Mouse (Mus musculus): ENCODE data around the gene Cntn4. TPM values are rescaled to one million over a fixed set of nuclear protein-coding genes. Genes with fewer than 3 reads are reported as not detected.

Gene Cntn4
- not detected for total RNA-seq (2021)
- long read RNA-seq, experiment 1: 0 reads
- long read RNA-seq, experiment 2, partial matches to known transcripts: 0 of 1 reads
- long read RNA-seq, experiment 2, other reads (novel, unspliced or antisense): 1 of 1 reads

DNA sequence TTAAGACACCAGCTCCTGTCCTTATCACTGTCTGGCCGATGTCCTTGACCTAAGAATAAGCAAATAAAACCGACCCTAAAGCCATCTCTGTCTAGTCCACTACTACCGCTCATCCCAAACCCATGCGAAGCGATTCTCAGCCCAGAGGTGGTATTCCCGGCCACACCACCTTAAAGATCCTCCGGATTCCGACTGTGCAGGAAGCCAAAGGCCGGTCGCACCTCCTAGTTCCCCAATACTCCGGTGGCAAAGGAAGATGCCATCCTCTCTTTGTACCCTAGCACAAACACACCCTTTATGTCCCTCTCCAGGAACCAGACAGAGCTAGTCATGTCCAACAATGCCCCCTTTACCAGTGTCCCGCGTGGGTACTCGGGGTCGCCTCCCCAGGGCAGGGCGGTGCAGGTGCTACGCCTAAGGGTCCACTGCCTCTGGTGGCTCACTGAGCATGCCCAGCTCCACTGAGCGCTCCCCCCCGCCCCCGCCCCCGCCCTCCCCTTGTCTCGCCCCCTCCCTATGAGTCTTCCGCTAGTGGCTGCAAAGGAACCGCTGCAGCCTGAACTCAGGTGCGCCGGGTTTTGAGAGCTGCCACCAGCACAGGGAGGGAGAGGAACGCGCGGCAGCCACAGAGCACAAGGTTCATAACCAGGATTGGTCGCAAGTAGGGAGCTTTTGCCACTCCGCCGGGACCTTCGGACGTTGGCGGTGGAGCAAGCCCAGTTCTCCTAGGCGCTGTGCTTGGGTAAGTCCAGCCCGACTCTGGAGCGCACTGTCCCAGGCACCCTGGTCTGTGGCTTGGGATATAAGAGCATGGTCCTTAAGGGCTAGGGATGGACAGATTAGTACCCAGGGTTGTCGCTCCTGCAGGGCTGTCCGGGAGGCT lies at the start of gene Cntn4:
Gene Cntn4, plus strand, starts transcription at position 512 of the 883 bp plus-strand sequence.
- intact Hi-C loops (cut with DNase I): no loop called here
- DNase-seq: no peak

DNA sequence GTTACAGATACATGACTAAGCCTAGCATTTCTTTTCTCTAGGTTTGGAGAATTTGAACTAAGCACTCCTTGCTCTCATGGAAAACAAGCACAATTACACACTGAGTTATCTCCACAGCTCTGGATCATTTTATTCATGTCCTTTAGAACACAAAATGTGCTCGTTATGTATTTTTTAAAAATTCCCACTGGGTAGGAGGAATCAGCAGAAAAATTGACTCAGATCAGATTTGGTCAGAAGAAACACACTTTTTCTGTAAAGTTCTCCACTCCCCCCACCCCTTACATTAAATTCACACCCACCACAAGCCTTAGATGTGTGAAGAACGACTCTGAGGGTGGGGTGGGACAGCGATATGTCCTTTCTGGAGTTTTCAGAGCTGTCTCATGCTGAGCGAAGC lies 3.2 kb upstream of the Cntn4 start:
- intact Hi-C loops (cut with DNase I): no loop called here
- no peak for DNase-seq

DNA sequence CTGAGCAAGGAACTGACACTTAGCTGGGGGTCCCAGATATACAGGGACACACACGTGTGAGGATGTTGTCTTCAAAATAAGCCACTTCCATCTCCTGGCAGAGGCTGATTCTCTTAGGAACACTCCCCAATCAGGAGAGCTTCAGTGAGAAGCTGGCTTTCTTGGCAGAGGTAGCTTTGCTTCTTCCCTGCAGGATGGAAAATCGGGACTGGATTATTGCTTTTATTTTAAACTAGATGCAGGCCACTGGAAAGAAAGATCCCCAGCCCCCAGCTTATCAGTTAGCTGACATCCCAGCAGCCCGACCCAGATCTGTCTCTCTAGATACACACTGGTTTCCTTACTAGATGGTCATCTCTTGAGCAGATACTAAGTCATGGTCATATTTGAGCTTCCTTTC lies 2.4 kb upstream of the Cntn4 start:
- DNase-seq: no peak
- intact Hi-C loops (cut with DNase I): no loop called here

DNA sequence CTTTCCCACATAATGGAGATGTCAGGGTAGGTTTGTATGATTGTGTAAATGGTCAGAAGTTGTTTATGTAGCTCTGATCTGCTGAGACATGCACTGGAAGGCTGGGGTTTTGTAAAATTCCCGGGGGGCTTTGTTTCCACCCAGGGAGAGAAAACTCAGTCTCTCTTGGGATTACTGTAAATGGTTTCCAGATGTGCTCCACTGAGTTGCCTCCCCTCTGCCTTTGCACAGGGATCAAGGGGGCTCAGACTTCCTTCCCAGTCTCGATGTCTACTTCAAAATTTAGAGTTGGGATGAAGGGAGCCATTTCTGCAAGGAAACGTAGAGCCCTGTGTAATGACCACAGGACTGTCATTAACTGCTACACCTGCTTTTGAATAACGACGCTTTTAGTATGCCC lies 823 bp upstream of the Cntn4 start:
- intact Hi-C loops (cut with DNase I): no loop called here
- no peak for DNase-seq

DNA sequence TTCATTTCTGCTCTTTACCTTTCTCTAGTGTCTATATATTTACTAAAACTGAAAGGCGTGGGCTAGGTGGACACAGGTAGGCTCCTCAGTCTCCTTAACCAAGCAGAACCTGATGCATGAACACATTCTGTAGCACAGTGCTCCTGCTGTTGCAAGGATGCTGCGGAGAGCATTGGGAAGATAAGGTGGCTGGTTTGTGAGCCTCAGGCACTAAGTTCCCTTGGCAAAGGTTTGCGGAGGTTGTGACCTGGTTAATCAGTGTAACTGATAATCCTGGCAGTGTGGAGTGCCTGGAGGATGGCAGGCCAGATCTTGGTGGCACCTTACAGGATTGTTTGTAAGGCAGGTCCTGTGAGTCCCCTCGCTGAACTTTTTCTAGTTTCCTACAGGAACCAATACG lies 1.3 kb downstream of the Cntn4 start:
- DNase-seq: no peak
- intact Hi-C loops (cut with DNase I): no loop called here

DNA sequence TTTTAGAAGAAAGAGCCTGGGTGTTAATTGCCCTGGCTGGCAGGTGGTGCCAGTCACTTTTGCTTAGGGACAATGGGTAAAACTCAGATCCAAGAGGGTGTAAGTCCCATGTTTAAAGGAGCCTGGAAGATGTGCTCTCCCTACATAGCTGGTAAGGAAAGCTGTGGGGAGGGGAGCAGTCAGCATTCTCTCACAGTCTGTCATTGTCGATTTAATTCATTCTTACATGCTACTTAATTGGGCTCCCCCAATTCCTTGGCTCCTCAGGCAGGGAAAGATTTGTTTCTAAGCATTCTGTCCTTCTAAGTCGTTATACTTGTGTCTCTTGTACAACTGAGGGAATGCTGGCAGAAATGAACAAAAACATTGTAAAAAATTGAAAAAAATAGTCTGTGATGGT lies 4.0 kb downstream of the Cntn4 start:
- DNase-seq: no peak
- intact Hi-C loops (cut with DNase I): no loop called here

DNA sequence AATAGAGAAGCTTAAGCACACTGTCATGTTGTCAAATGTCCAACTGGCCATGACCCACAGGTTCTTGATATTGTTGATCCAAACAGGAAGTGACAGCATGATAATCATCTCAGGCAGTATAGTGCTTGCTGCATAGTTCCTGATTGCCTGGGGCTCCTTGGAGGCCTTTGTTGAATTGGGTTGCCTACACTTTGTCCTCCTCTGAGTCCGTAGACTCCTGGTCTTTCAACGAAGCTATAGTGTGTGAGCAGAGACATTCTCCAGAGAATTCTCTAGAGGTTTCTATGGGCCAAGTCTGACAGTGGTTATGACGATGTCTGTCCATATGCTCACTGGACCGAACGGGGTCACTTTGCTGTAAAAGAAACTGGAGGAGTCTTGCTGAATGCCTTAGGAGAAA lies 5.8 kb downstream of the Cntn4 start:
- intact Hi-C loops (cut with DNase I): no loop called here
- no peak for DNase-seq

DNA sequence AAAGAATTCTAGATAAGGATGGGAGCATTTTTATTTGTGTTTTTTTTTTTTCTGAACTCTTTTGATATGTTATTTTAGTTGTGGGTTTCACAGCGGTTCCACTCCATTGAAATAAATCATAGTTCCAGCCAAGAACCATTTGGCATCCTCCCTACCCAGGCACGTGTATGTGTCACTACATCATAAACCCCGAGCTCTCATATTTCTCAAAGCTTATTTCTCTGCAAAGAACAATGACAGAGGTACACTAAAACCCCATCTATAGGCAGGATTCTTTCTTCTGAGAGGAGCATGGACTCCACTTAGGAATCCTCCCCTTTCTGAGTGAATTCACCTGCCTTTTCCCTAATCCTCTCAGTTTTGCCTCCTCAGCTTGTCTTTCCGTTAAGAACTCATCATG lies 6.7 kb downstream of the Cntn4 start:
- DNase-seq: no peak
- intact Hi-C loops (cut with DNase I): no loop called here

DNA sequence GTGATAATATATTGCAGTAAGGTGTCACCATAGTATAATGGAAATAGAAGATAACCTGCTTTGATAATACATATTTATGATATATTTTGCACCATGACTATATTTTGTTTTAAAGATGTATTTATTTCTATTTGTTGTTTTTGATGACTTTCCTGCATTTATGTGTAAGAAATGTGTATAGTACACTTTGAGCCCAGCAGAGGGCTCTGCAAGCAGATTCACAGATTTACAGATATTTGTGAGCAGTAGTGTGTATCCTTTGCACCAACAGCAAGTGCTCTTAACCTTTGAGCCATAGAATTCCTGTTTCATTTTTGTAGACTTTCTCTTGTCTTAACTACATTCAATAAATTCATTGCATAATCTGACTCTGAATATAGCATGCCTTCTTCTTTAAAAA lies 10.7 kb downstream of the Cntn4 start:
- DNase-seq: no peak
- intact Hi-C loops (cut with DNase I): no loop called here

DNA sequence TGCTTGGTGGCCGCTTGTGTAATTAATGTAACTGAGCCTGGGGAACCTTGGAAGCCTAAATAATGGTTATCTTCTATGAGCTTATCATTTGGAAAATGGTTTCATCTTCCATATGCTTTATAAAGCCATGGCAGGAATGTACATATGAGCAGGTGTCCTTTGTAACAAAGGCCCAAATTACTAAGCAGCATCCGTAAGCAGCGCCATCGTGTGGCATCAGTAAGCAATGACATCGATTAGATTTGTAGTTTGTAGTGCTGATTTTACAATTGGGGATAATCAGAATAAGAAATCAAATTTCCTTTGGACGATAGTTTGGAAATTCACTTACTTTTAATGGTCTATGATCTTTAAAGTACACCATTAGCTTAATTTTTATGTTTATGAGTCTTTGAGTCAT lies 64.6 kb downstream of the Cntn4 start:
- intact Hi-C loops (cut with DNase I): no loop called here

DNA sequence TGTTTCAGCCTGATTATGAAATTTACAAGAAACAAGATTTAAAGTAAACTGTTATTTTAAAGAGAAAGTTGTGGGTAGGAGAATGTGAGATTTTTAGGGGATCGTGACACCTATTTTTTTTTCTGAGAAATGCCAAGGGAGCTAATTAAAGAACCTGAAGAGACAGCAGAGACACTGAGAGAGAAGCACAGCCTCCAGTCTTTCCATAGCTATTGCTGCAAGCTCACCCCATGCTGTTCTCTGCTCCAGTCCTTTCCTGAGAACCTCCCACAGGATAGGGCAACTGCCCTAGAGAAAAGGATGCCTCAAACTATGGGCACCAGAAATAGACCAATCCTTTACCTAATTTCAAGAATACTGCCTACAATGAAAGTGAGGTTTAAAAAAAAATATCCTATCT lies 103.2 kb downstream of the Cntn4 start:
- DNase-seq: no peak
- intact Hi-C loops (cut with DNase I): no loop called here

More for the DNA sequence above, 64.6 kb downstream of the Cntn4 start:
- no peak for DNase-seq

DNA sequence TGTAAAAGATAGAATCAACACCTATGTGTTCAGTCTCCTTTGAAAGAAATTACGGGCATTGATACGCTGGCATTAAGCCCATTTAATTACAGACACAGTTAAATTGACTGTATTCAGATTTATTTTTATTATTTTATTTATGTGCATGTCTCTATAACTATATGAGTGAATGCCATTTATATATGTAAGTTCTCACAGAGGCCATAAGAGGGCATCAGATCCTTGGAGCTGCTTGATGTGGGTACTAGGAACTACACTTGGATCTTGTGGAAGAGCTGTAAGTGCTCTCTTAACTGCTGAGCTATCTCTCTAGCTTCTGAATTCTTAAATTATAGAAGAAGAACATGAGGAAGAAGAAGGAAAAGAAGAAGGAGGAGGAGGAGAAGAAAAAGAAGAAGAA lies 111.0 kb downstream of the Cntn4 start:
- intact Hi-C loops (cut with DNase I): no loop called here
- DNase-seq: no peak

DNA sequence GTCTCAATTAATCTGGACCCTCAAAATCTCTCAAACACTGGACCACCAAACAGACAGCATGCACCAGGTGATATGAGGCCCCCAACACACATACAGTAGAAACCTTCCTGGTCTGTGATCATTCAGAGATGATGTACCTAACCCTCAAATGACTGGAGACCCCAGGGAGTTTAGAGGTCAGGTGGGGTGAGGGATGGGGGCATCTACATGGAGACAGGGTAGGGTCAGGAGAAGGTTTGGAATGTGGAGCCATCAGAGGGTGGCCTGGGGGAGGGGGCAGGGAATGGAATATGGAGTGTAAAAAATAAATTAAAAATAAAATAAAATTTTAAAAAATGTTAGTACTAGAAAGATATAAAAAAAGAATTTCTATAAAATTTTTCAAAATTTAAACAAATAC lies 157.6 kb downstream of the Cntn4 start:
- DNase-seq: no peak
- intact Hi-C loops (cut with DNase I): no loop called here

DNA sequence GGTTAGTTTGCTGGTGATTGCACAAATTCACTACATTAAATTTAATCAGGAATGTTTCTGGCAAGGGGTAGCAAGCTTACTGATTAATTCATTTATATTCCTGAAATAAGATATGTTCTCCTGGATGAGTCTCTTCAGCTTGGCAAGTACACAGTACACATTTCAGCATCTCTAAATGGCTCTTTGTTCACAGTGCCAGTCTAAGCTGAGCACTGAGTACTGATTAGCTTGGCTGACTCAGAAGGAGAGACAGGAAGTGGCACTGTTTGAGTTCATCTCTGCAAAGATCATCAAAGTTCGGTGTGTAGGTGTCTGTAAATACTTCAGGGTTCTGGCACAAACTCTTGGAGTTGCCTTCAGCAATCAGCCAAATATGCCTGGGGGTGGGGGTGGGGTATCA lies 169.8 kb downstream of the Cntn4 start:
- no peak for DNase-seq
- intact Hi-C loops (cut with DNase I): no loop called here

DNA sequence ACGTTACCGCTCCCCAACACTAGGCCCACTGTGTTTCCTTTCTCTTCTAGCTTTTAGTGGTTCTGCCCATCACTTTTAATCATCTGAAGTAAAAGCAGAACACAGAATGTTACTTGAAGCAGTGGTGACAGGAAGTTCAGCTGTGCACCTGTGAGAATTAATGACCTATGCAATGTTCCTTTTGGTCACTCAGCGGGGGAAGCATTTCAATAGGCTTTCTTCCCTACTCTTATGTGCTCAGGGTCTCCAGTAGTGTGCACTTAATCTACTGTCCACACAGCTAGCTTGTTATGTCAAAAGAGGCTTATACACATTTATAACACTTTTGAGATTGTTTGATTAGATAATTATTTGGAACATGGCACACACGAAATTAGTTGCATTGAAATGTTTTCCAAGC lies 215.4 kb downstream of the Cntn4 start:
- DNase-seq: no peak
- intact Hi-C loops (cut with DNase I): no loop called here

DNA sequence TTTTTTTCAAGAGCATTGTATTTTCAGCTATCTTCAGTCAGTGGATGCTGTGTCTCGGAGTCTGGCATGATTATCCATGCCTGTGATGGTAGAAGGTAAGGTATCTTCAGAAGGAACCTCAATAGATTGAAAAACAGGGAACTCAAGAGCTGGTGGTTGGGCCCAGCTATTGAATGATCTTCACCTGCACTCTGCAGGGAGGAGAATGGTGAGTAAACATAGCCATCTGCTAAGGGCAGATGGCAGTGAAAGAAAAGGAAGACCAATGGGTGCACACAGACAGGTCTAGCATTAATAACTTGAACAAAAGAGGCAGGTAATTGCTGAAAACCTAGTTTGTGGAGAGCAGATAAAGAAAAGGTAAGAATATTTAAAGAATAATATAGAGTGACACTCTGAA lies 261.0 kb downstream of the Cntn4 start:
- intact Hi-C loops (cut with DNase I): no loop called here
- no peak for DNase-seq

DNA sequence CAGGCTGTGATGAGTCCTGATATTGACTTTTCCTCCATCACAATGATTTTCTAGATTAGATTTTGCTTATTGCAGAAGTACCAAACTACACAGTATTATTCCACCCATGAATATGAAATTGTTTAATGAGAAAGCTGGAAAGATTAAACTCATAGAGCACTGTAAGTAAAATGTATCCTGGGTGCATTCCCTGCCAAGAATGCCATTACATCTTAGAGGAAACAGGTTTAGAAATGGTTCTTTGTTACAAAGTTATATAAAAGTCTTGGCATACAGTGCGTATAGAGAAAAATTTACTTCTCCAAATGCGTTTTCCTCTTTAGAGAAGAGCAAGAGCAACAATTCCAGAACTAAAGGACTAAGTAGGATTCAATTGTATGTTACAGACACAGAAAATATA lies 261.8 kb downstream of the Cntn4 start:
- intact Hi-C loops (cut with DNase I): no loop called here
- no peak for DNase-seq

DNA sequence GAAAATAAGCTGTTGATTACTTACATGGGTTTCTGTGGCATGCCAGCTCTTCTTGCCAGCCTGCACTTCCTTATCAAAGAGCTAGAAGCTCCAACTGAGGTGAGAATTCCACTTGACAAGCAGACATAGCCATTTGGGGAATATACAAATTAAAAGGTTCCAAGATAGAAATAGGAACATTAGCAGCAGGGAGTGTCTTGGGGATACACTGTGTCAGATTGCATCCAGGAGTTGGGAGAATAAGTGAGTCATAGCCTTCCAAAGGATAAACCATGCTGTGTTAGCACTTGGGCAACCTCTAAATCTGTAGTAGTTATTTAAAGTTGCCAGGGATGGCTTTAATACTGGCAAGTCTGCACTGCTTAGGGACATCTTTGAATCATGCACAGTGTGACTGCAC lies 263.1 kb downstream of the Cntn4 start:
- intact Hi-C loops (cut with DNase I): no loop called here
- DNase-seq: no peak

DNA sequence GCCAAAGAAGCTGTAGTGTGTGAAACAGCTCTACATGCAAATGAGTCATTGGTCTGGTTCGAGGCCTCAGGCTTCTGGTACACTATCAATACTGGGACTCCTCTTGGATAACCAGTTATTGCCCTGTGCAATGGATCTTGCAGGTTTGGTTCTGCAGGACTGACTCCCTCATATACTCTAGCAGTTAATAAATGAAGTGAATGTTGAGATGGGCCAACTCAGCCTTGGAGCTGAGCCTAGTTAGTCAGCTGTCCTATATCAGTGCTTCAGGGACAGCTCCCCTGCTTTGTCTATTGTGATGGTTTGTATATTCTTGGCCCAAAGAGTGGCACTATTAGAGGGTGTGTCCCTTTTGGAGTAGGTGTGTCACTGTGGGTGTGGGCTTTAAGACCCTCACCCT lies 314.0 kb downstream of the Cntn4 start:
- intact Hi-C loops (cut with DNase I): no loop called here
- no peak for DNase-seq

DNA sequence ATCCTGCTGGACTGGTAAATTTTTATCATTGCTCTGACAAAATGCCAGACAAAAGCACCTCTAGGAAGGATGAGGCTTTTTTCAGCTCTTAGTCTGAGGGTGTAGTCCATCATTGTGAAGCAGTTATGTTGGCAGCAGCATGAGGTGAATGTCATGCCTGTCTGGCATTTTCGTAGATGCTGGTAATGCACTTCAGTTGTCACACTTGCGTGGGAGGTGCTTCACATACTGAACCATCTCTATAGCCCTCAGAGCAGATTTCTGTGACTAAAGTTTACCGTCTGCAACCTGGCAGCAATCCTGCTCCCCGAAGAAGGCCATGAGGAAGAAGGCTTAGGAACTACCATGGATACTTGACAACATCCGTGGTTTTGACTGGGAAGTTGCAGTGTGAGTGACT lies 335.6 kb downstream of the Cntn4 start:
- no peak for DNase-seq
- intact Hi-C loops (cut with DNase I): no loop called here

DNA sequence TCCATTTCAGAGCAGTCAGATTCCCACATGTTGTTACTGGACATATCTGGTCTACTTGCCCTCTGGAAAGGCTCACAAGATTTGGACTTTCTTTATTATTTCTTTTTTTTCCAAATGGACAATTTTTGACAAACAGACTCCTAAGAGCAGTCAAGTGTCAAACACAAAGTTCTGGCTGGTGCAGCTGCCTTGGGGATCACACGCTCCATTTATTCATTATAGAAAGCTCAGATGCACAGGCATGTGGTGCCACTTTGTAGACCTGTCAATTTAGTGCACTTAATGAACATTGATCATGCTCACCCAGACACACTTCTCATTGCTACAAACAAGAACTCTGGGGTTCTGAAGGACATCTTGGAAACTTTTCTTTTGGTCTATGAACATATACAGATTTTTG lies 337.7 kb downstream of the Cntn4 start:
- intact Hi-C loops (cut with DNase I): no loop called here
- DNase-seq: no peak

DNA sequence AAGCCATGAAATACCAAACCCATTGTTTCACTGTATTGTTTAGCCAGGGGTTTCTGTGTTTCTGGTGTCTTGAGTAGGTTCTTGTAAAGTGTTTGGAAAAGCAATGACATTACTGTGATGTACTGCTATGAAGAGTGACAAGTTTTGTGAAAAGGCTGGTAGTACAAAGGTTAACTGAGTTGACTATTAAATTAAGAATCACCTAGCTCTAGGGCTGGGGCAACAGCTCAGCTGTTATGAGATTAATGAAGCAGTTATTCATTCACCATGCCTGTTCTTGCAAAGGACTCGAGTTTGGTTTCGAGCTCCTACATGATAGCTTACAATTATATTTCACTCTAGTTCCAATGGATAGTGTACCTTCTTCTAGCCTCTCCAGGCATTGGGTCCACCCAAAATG lies 371.4 kb downstream of the Cntn4 start:
- intact Hi-C loops (cut with DNase I): no loop called here
- DNase-seq: no peak

DNA sequence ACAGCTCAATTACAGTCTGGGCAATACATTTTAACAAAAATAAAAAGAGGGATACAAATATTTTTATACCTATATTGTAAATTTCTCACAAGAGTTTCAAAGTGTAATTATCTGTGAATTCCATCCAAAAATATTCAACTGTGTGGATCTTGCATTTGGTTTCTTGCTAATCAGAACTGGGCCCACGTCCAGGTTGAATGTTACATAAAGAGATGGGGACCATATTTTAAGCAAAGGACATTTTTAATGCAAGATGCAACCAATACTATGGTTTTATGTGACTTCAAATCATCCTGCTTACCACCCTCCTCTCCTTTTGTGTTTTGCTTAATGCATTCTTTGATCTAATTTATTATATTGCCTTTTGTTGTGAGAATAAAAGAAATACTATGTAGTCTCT lies 378.7 kb downstream of the Cntn4 start:
- no peak for DNase-seq

More for the DNA sequence above, 378.7 kb downstream of the Cntn4 start:
- intact Hi-C loops (cut with DNase I): no loop called here
